Mouse (Mus musculus) hindbrain, postnatal 0 days (tissue): ENCODE data around the gene Polg2. TPM values are rescaled to one million over a fixed set of nuclear protein-coding genes. Genes with fewer than 3 reads are reported as not detected.
"Not testable (repeated sequence)": the region's sequence is repeated elsewhere in the genome, so short reads cannot be mapped to it uniquely, and the experiment has no call there.

ENCODE experiments used
- ATAC-seq: fragments of 200-750 bp; cut with Nextera tagmentation; 2 replicates; pipeline ENCODE4 v1.8.0; 2017; ENCODE audit warnings: mild to moderate bottlenecking, moderate TSS enrichment, moderate library complexity
- DNase-seq: peaks from one replicate; pipeline ENCODE4 v3.0.0-alpha.2; 2015; ENCODE audit warnings: low spot score
- H3K27ac ChIP-seq: fragments of 300-500 bp; sonication (generic); 2 replicates; pipeline ENCODE4 v1.5.1; 2014; ENCODE audit warnings: mild to moderate bottlenecking
- H3K27me3 ChIP-seq: fragments of 300-500 bp; sonication (generic); 2 replicates; pipeline ENCODE4 v1.6.1; 2014; ENCODE audit warnings: low read length, mixed read lengths; ENCODE audit not compliant: insufficient read depth
- H3K36me3 ChIP-seq: fragments of 300-500 bp; sonication (generic); 2 replicates; pipeline ENCODE4 v1.6.1; 2014; ENCODE audit warnings: low read length, mixed read lengths; ENCODE audit not compliant: insufficient read depth
- H3K4me1 ChIP-seq: fragments of 300-500 bp; sonication (generic); 2 replicates; pipeline ENCODE4 v1.6.1; 2014; ENCODE audit warnings: antibody characterized with exemption, low read length, mixed read lengths; ENCODE audit not compliant: insufficient read depth
- H3K4me2 ChIP-seq: fragments of 300-500 bp; sonication (generic); 2 replicates; pipeline ENCODE4 v1.6.1; 2014; ENCODE audit warnings: low read depth, mild to moderate bottlenecking, low read length, moderate library complexity, mixed read lengths
- H3K4me3 ChIP-seq: fragments of 300-500 bp; sonication (generic); 2 replicates; pipeline ENCODE4 v1.5.1; 2014; ENCODE audit warnings: low read length
- H3K9ac ChIP-seq: fragments of 300-500 bp; sonication (generic); replicated peaks from 2 replicates; pipeline ENCODE4 v1.6.1; 2014; ENCODE audit warnings: mild to moderate bottlenecking, low read length, moderate library complexity, mixed read lengths
- H3K9me3 ChIP-seq: fragments of 300-500 bp; sonication (generic); 2 replicates; pipeline ENCODE4 v1.6.1; 2016; ENCODE audit warnings: low read length, mixed read lengths
- CTCF ChIP-seq: IDR thresholded peaks from 2 replicates; pipeline ENCODE4 v1.5.1; 2016; ENCODE audit warnings: antibody characterized with exemption, control low read depth, low read depth
- WGBS: fragments of 180-500 bp; shearing (Covaris S2); extraction: QIAGEN DNeasy Blood & Tissue Kit; methylation state at CpG from one replicate; pipeline ENCODE4 v1.1.7; 2014; 5-methylcytosine and 5-hydroxymethylcytosine counted together
- polyA plus RNA-seq: library from polyadenylated mRNA; unstranded; fragments of >200 nt; fragmentation: Nextera tagmentation; extraction: Ambion mirVana; gene quantifications from 2 replicates; pipeline ENCODE4 v1.2.1, GENCODE M21; 2015
- total RNA-seq: library from RNA; depleted of rRNA; stranded (reverse); fragments of >200 nt; gene quantifications from 2 replicates; pipeline ENCODE4 v1.2.3, GENCODE M21; 2014

Polg2 gene
- total and polyA plus RNA-seq, 2 experiments from 2014 or later: 8.3 to 9.5 TPM

GRCm38 (mm10) chr11:106815761-106816160, 36.4 kb upstream of the Polg2 start:
- Histone ChIP-seq H3K9ac (no peak overlapping the region), H3K27me3 (no peaks in the 10 kb centered on the region), H3K9me3 (no peaks in the 10 kb centered on the region), H3K4me3 (no peak overlapping the region), H3K4me2 (no peak overlapping the region), H3K4me1 (0 out of 2 replicates have a peak, but pooled peaks cover 4% of the 10 kb centered on the region), H3K27ac (peak overlapping the region; percentile 67), H3K36me3 (peaks cover 47% of the 10 kb centered on the region)
- 98% methylated on average over 2 of the region's 2 CpGs for WGBS
- DNase-seq (no peak), ATAC-seq (no peak)
- no peak for TF ChIP-seq CTCF

GRCm38 (mm10) chr11:106815331-106815730, 36.0 kb upstream of the Polg2 start:
- no peak overlapping the region for H3K4me3 ChIP-seq
- DNase-seq (no peak), ATAC-seq (no peak)
- no peak overlapping the region for H3K4me2 ChIP-seq
- TF ChIP-seq CTCF: no peak
- H3K36me3 ChIP-seq: peaks cover 47% of the 10 kb centered on the region
- peak overlapping the region; percentile 26; the same call in 1 of the 2 replicates for H3K27ac ChIP-seq
- H3K4me1 ChIP-seq: 0 out of 2 replicates have a peak, but pooled peaks cover 4% of the 10 kb centered on the region
- H3K9ac ChIP-seq: no peak overlapping the region; the same call in 1 of the 2 replicates
- H3K27me3 ChIP-seq: no peaks in the 10 kb centered on the region
- no peaks in the 10 kb centered on the region for H3K9me3 ChIP-seq
- WGBS: 81% methylated on average over 2 of the region's 2 CpGs

GRCm38 (mm10) chr11:106814601-106815320, 35.4 kb upstream of the Polg2 start:
- DNase-seq: peak; percentile 51
- Histone ChIP-seq H3K36me3 (peaks cover 43% of the 10 kb centered on the region), H3K27ac (peak overlapping the region; percentile 38; the same call in 1 of the 2 replicates), H3K4me2 (no peak overlapping the region), H3K9me3 (no peaks in the 10 kb centered on the region), H3K4me1 (0 out of 2 replicates have a peak, but pooled peaks cover 3% of the 10 kb centered on the region), H3K9ac (no peak overlapping the region; the same call in 1 of the 2 replicates), H3K27me3 (no peaks in the 10 kb centered on the region), H3K4me3 (no peak overlapping the region)
- WGBS: 70% methylated on average over 14 of the region's 14 CpGs
- 0 out of 2 replicates have a peak, but pooled peaks have one; percentile 56 for ATAC-seq
- TF ChIP-seq CTCF: no peak

- Histone ChIP-seq H3K9ac (no peak overlapping the region), H3K36me3 (peaks cover 42% of the 10 kb centered on the region)
Observed at GRCm38 (mm10) chr11:106812410-106813136, 33.2 kb upstream of the Polg2 start.

DNA sequence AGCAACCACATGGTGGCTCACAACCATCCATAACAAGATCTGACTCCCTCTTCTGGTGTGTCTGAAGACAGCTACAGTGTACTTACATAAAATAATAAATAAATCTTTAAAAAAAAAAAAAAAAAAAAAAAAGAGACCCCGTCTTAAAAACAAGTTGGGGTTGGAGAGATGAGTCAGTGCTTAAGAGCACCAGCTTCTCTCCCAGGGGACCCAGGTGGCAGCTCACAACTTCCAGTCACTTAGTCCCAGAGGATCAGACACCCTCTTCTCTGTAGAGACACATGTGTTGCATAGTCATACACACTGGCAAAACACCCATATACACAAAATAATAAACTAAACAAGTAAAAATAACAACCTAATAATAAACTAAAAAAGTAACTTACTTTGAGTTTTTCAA, 28.1 kb upstream of the Polg2 start:
- H3K27ac ChIP-seq, H3K9me3 ChIP-seq, H3K9ac ChIP-seq, H3K27me3 ChIP-seq, H3K4me1 ChIP-seq, DNase-seq, H3K4me3 ChIP-seq, ATAC-seq, H3K4me2 ChIP-seq: not testable (repeated sequence)
- H3K36me3 ChIP-seq: peaks cover 14% of the 10 kb centered on the region
- 100% methylated on average over 1 of the region's 1 CpGs for WGBS

More at GRCm38 (mm10) chr11:106812410-106813136, 33.2 kb upstream of the Polg2 start:
- Histone ChIP-seq H3K27me3 (no peaks in the 10 kb centered on the region), H3K4me1 (no peaks in the 10 kb centered on the region), H3K9me3 (no peaks in the 10 kb centered on the region), H3K27ac (no peak overlapping the region), H3K4me3 (no peak overlapping the region), H3K4me2 (no peak overlapping the region)
- WGBS: 89% methylated on average over 7 of the region's 7 CpGs
- DNase-seq (no peak), ATAC-seq (no peak)
- no peak for TF ChIP-seq CTCF

DNA sequence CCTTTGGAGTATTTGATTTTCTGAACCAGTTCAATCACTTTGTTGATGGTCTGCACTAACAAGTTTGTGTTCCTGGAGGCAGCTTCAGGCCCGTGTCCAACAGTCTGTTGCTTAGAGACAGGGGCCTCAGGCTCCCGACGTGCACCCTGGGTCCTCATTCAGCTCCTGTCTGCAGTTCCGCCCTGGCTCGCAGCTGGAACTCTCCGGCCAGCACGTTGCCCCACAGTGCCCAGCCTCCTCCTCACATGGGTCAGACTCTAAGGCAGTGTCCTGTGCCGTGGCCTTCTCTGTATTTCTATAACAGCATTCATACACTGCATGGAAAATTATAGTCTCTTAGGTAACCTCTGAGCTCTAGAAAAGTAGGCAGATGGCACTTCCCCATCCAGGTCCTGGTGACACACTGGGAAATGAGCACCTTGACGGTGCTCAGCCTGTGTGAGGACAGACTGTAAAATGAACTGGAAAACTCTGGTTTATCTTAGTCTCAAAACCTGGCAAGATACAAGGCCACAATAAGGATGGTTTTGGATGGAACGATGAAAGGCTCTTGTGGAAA, 22.8 kb upstream of the Polg2 start:
- Histone ChIP-seq H3K27ac (no peak overlapping the region; the same call in 1 of the 2 replicates), H3K36me3 (peaks cover 35% of the 10 kb centered on the region), H3K9ac (no peak overlapping the region), H3K4me3 (no peak overlapping the region), H3K4me1 (no peaks in the 10 kb centered on the region), H3K27me3 (no peaks in the 10 kb centered on the region), H3K4me2 (no peak overlapping the region), H3K9me3 (no peaks in the 10 kb centered on the region)
- DNase-seq (peak; percentile 40), ATAC-seq (no peak)
- TF ChIP-seq CTCF: no peak
- WGBS: 53% methylated on average over 10 of the region's 10 CpGs
